Mouse (Mus musculus) CH12.LX (cell line): ENCODE measurements at regions not wholly inside any gene's neighbourhood (a gene's known extent, or its start where the extent isn't known, plus 50 kb on each side); places are given as distances from the start of the nearest gene placed in this dataset.

Source experiments
- DNase-seq: peaks from one replicate; pipeline ENCODE4 v3.0.0-alpha.2; 2013; ENCODE audit errors: extremely low read depth
- H3K27ac ChIP-seq: 2 replicates; pipeline ENCODE4 v1.5.1; 2012; ENCODE audit warnings: low read depth, mild to moderate bottlenecking, control low read depth, moderate library complexity; ENCODE audit not compliant: insufficient read depth
- H3K27me3 ChIP-seq: replicated peaks from 2 replicates; pipeline ENCODE3; 2012; ENCODE audit warnings: inconsistent platforms
- H3K36me3 ChIP-seq, 2 experiments: replicated peaks in 1 of 2; 2 replicates each; pipeline versions ENCODE3 to v1.6.1; 2012; ENCODE audit warnings: inconsistent platforms in 1 of 2, low read length in 1 of 2, mild to moderate bottlenecking in 1 of 2, mixed read lengths in 1 of 2, moderate library complexity in 1 of 2; ENCODE audit not compliant: control insufficient read depth in 1 of 2, insufficient read depth in 1 of 2
- H3K4me1 ChIP-seq, 2 experiments: 2 replicates each; pipeline ENCODE4 v1.6.1; 2012; ENCODE audit warnings: inconsistent platforms in 1 of 2, moderate library complexity in 1 of 2; ENCODE audit not compliant: insufficient read depth in 2 of 2, control insufficient read depth in 1 of 2
- H3K4me2 ChIP-seq: 2 replicates; pipeline ENCODE4 v1.6.1; 2012; ENCODE audit warnings: low read depth, mild to moderate bottlenecking, control low read depth; ENCODE audit not compliant: poor library complexity, insufficient read depth, severe bottlenecking
- H3K4me3 ChIP-seq, 3 experiments: fragments of 150-350 bp in 1 of 3; sonication (generic) in 1 of 3; replicated peaks in 1 of 3; 2 replicates each; pipeline versions ENCODE3 to v1.5.1; 2011 to 2012; ENCODE audit warnings: low read depth in 2 of 3, low read length in 2 of 3, mild to moderate bottlenecking in 2 of 3, moderate library complexity in 2 of 3, control low read depth in 1 of 3, improper control_type of control experiment in 1 of 3, inconsistent platforms in 1 of 3, mixed read lengths in 1 of 3; ENCODE audit not compliant: poor library complexity in 1 of 3
- H3K79me2 ChIP-seq: replicated peaks from 2 replicates; pipeline ENCODE4 v1.6.1; 2012; ENCODE audit warnings: mild to moderate bottlenecking, moderate library complexity; ENCODE audit not compliant: control insufficient read depth, poor library complexity, insufficient read depth, severe bottlenecking; ENCODE audit errors: extremely low read depth
- H3K9ac ChIP-seq: 2 replicates; pipeline ENCODE4 v1.6.1; 2012; ENCODE audit warnings: low read depth, mild to moderate bottlenecking, control low read depth, moderate library complexity; ENCODE audit not compliant: insufficient read depth
- H3K9me3 ChIP-seq: replicated peaks from 2 replicates; pipeline ENCODE3; 2012; ENCODE audit warnings: low read length, inconsistent platforms, mixed read lengths
- BHLHE40 ChIP-seq: IDR thresholded peaks from 2 replicates; pipeline ENCODE4 v1.6.1; 2011; ENCODE audit warnings: mild to moderate bottlenecking, low read depth, low read length, improper control_type of control experiment
- CHD2 ChIP-seq: IDR thresholded peaks from 2 replicates; pipeline ENCODE4 v1.6.1; 2011; ENCODE audit warnings: low read length, improper control_type of control experiment
- E2F4 ChIP-seq: IDR thresholded peaks from 2 replicates; pipeline ENCODE4 v1.6.1; 2011; ENCODE audit warnings: low read depth, low read length, improper control_type of control experiment; ENCODE audit not compliant: insufficient replicate concordance
- ETS1 ChIP-seq: conservative IDR thresholded peaks from 2 replicates; pipeline ENCODE4 v1.6.1; 2012; ENCODE audit warnings: low read depth, mild to moderate bottlenecking, inconsistent platforms, low read length, improper control_type of control experiment, moderate library complexity
- GABPA ChIP-seq: IDR thresholded peaks from 2 replicates; pipeline ENCODE4 v1.6.1; 2012; ENCODE audit warnings: low read depth, low read length, improper control_type of control experiment, inconsistent platforms; ENCODE audit not compliant: insufficient replicate concordance
- IRF4 ChIP-seq: IDR thresholded peaks from 2 replicates; pipeline ENCODE4 v1.6.1; 2014; ENCODE audit warnings: low read depth, mild to moderate bottlenecking, inconsistent platforms, low read length, improper control_type of control experiment
- JUND ChIP-seq: conservative IDR thresholded peaks from 2 replicates; pipeline ENCODE4 v1.6.1; 2011; ENCODE audit warnings: low read depth, low read length, improper control_type of control experiment
- MEF2A ChIP-seq: IDR thresholded peaks from 2 replicates; pipeline ENCODE4 v1.6.1; 2014; ENCODE audit warnings: low read depth, mild to moderate bottlenecking, inconsistent platforms, low read length, improper control_type of control experiment, borderline replicate concordance
- MYC ChIP-seq: IDR thresholded peaks from 2 replicates; pipeline ENCODE4 v1.6.1; 2011; ENCODE audit warnings: low read depth, mild to moderate bottlenecking, improper control_type of control experiment, low read length
- NRF1 ChIP-seq: IDR thresholded peaks from 2 replicates; pipeline ENCODE4 v1.6.1; 2014; ENCODE audit warnings: low read depth, mild to moderate bottlenecking, inconsistent platforms, low read length, improper control_type of control experiment, moderate library complexity
- POLR2AphosphoS2 ChIP-seq: IDR thresholded peaks from 2 replicates; pipeline ENCODE4 v1.6.1; 2011; ENCODE audit warnings: low read depth, low read length, improper control_type of control experiment
- RAD21 ChIP-seq: IDR thresholded peaks from 2 replicates; pipeline ENCODE4 v1.6.1; 2011; ENCODE audit warnings: low read depth, mild to moderate bottlenecking, low read length, improper control_type of control experiment, moderate library complexity
- SMC3 ChIP-seq: IDR thresholded peaks from 2 replicates; pipeline ENCODE4 v1.6.1; 2011; ENCODE audit warnings: low read depth, low read length, improper control_type of control experiment
- TBP ChIP-seq: conservative IDR thresholded peaks from 2 replicates; pipeline ENCODE4 v1.6.1; 2011; ENCODE audit warnings: low read depth, low read length, improper control_type of control experiment
- TCF12 ChIP-seq: IDR thresholded peaks from 2 replicates; pipeline ENCODE4 v1.6.1; 2014; ENCODE audit warnings: low read depth, mild to moderate bottlenecking, inconsistent platforms, low read length, improper control_type of control experiment
- UBTF ChIP-seq: IDR thresholded peaks from 2 replicates; pipeline ENCODE4 v1.6.1; 2012; ENCODE audit warnings: low read depth, mild to moderate bottlenecking, inconsistent platforms, low read length, improper control_type of control experiment, moderate library complexity
- USF2 ChIP-seq: conservative IDR thresholded peaks from 2 replicates; pipeline ENCODE4 v1.6.1; 2011; ENCODE audit warnings: low read depth, low read length, improper control_type of control experiment
- ZC3H11A ChIP-seq: IDR thresholded peaks from 2 replicates; pipeline ENCODE4 v1.6.1; 2012; ENCODE audit warnings: low read depth, mild to moderate bottlenecking, inconsistent platforms, low read length, improper control_type of control experiment
- ZKSCAN1 ChIP-seq: IDR thresholded peaks from 2 replicates; pipeline ENCODE4 v1.6.1; 2012; ENCODE audit warnings: low read depth, inconsistent platforms, low read length, improper control_type of control experiment, borderline replicate concordance
- ZMIZ1 ChIP-seq: IDR thresholded peaks from 2 replicates; pipeline ENCODE4 v1.6.1; 2012; ENCODE audit warnings: low read depth, mild to moderate bottlenecking, inconsistent platforms, low read length, improper control_type of control experiment
- dilution Hi-C: fragments of 300-500 bp; cut with MboI; formaldehyde crosslinking; loops from 2 replicates; pipeline ENCODE4 v1.14.3; 2020; ENCODE audit warnings: low sequenced_read_pairs; ENCODE audit not compliant: extremely low pct_unique_long_range_greater_than_20kb, extremely low pct_ligation_motif_present
- in situ Hi-C: fragments of 300-500 bp; cut with MboI; formaldehyde crosslinking; loops from 3 replicates; pipeline ENCODE4 v1.14.3; 2019; ENCODE audit warnings: low sequenced_read_pairs, low pct_ligation_motif_present, low pct_unique_long_range_greater_than_20kb, mixed read lengths

- H3K9me3 ChIP-seq = peaks cover 14% of the 10 kb centered on the region
- in situ Hi-C loops = no loop called here
- no peak overlapping the region for H3K27ac ChIP-seq
- DNase-seq = no peak
- no peaks in the 10 kb centered on the region for H3K79me2 ChIP-seq
- H3K36me3 ChIP-seq = no peaks in the 10 kb centered on the region
- no peak overlapping the region for H3K4me2 ChIP-seq
- no peak overlapping the region for H3K9ac ChIP-seq
- no peak overlapping the region for H3K4me3 ChIP-seq
- no peaks in the 10 kb centered on the region for H3K27me3 ChIP-seq
- no peaks in the 10 kb centered on the region for H3K4me1 ChIP-seq
- no peak for TF ChIP-seq CHD2
- no peak for TF ChIP-seq E2F4
- no peak for TF ChIP-seq NRF1
- TF ChIP-seq RAD21 = no peak
- no peak for TF ChIP-seq IRF4
- TF ChIP-seq ZMIZ1 = no peak
- no peak for TF ChIP-seq MEF2A
- no peak for TF ChIP-seq POLR2AphosphoS2
- no peak for TF ChIP-seq BHLHE40
- no peak for TF ChIP-seq ZKSCAN1
- TF ChIP-seq USF2 = no peak
- TF ChIP-seq ETS1 = no peak
- no peak for TF ChIP-seq TCF12
- TF ChIP-seq UBTF = no peak
- TF ChIP-seq ZC3H11A = no peak
- no peak for TF ChIP-seq GABPA
- TF ChIP-seq TBP = no peak
- no peak for TF ChIP-seq JUND
- no peak for TF ChIP-seq MYC
- TF ChIP-seq SMC3 = no peak
- TF ChIP-seq, all 38 proteins: peak for 0
- dilution Hi-C loops = no loop called here
These were observed 811.2 kb upstream of the Ndn start for GRCm38 (mm10) chr7:61535121-61535520.
